Mouse (Mus musculus) gonadal fat pad, adult 2 months (tissue): ENCODE measurements at regions not wholly inside any gene's neighbourhood (a gene's known extent, or its start where the extent isn't known, plus 50 kb on each side); places are given as distances from the start of the nearest gene placed in this dataset.
A peak's percentile ranks its signal among the peaks of the same experiment; 100 is the strongest.
"Not testable (repeated sequence)": the region's sequence is repeated elsewhere in the genome, so short reads cannot be mapped to it uniquely, and the experiment has no call there.

Experiments used
- DNase-seq: peaks from one replicate; pipeline ENCODE4 v3.0.0-alpha.2; 2012; ENCODE audit warnings: low read depth

DNA sequence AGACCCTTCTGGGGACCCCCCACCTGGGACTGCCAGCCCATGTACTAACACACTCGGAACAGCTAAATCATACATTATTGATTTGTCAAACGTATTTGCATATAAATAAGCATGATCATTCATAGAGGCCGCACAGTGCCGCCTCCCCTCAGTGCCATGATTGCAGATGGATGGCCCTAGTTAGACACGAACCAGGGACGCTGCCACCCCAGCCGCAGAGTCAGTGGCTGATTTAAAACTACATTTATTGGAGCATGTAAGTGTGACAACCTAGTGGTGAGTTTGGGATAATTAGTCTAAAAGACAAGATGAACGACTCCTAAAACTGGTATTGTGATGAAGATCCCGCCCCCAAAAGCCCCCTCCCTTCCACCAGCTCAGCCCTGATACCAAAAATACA lies 138.3 kb upstream of the Top1 start:
- DNase-seq: no peak

DNA sequence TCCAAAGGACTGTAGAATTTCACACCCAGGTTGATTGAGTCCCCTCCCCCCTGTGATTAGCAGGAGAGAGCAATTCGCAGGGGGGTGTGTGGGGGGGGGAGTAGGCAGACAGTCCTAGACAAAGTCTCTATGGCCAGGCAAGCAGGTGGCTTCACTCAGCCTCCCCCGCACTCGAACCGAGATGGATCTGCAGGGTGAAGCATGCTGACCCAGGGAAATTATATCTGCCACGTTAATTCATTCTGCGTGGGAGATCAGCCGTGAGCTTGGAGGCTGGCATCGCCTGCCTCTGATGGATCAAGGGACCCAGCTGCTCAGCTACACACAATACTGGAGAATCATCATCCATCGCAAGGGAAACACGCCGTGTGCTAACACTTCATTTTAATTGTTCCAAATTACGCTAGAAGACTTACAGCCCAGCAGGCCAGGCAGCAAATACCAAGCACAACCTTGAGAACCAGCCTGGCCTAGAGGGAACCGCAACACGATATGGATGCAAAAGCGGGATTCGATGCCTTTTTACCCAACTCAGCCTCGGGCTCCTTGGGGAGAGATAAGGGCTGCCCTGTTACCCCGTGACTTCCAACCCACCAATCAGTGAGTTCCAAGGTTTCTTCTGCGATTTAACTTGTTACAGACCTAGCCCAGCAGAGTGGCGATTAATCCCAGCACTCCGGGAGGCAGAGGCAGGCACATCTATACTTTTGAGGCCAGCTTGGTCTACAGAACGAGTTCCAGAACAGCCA lies 137.7 kb upstream of the Top1 start:
- DNase-seq: no peak

DNA sequence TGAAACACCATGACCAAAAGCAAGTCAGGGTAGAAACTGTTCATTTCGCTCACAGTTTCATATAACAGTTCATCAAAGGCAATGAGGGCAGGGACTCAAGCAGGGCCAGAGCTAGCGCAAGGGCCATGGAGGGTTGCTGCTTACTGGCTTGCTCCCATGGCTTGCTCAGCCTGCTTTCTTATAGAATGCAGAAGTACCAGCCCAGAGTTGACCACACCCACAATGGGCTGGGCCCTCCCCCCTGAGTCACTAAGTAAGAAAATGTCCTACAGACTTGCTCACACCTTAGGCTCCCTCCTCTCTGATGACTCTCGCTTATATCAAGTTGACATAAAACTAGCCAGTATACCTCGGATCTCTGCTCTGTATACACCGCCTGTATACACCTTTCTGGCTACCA lies 135.5 kb upstream of the Top1 start:
- no peak for DNase-seq

DNA sequence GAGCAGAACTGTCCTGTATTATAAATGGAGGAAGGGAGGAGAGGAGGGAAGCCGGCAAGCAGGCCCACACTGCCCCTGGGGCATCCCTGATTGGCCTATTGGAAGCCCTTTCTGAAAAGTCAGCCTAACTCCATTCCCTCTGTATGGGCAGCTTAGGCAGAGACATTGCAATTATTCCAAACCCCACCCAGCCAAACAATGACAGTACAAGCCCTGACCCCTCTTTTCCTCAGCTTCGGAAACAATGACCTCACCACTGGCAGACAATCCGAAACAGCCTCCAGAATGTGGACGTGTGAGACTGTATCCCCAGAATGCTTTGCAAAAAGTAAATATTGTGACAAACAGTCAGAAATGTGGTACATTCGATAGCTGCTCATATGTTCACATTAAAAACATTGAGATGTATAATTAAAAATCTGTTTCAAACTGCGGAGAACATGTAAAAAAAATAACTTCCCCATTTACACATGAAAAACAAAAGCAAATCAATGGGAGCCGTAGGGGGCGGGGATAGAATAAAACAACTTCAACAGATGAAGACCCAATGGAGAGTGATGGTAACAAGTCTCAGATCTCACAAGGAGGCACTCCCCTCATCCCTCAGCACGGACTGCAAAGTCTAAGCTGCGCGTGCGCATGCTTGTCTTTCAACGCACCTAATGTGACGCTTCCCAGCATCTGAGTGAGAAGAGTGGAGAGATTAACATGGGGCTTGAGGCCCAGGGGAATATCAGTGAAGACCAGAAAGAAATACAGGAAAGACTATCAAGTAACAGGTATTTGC lies 134.9 kb upstream of the Top1 start:
- DNase-seq: no peak

DNA sequence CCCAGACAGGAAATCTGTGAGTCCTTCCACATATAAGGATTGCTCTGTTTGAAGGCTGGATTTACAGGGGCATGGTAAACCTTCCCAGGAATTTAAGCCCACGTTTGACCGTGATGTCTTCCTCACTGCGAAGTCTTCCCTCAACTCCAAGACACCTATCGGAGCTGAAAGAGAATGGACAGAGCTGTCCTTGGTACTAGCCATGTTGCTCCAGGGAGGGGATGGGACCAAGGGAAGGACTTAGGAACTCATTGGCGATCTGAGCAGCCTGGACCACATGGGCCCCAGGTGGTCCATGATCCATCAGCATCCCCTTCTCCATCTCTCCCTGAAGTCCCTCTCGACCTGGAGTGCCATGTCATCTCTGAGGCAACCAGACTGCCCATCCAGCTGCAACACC lies 130.1 kb upstream of the Top1 start:
- DNase-seq: no peak

DNA sequence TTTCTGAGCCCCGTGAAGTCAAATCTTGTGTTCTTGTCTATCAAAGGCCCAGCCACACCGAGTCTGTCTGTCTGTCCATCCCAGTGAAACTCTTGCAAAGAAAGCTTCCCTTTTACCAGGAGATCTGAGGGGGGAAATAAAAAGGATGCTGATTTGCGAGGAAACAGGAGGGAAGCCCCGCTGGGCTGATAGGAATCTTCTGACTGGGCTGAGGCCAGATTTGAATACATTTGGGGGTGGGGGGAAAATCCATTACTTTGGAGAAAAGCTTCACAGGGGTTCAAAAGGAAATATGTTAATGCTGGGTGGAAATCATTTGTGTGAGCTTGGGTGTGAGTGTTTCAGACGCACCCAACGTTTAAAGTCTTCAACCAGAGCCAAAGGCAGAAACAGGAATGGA lies 129.2 kb upstream of the Top1 start:
- DNase-seq: no peak

DNA sequence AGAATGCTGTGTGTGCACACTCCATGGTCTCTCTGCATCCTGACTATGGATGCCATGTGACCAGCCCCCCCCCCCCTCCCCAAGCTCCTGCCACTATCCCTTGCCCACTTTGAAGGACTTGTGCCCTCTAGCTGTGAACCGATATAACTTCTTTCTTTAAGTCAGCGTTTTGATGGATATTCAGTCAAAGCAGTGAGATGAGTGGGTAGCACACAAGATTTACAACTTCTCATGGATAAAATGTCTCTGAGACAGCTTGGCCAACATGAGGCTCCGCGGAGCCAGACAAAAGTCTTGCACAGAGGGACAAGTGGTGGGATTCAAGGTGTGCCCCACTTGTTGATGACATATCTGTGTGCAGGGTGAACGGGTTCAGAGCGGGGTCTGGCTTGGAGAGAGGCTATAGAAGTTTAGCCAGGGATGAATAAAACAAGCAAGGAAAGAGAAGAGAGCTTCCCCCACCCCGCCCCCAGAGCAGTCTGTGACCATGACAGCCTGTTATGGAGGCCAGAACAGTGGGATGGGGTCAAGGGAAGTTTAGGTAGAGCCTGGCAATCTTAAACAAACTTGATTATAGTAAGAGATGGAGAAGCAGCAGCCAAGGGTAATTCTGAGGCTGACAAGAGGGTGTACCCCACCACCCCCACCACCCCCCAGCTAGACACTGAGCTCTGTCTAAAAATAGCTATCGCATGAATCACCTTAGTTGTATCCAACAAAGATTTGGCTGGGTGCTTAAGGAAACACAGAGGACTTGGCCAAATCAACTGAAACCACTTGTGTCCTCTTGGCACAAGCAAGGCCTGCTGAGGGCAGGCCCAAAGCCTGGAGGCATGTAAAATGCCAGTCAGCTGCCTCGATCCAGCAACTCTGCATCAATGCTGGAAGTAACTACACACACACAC lies 120.1 kb upstream of the Top1 start:
- DNase-seq: peak; percentile 6

DNA sequence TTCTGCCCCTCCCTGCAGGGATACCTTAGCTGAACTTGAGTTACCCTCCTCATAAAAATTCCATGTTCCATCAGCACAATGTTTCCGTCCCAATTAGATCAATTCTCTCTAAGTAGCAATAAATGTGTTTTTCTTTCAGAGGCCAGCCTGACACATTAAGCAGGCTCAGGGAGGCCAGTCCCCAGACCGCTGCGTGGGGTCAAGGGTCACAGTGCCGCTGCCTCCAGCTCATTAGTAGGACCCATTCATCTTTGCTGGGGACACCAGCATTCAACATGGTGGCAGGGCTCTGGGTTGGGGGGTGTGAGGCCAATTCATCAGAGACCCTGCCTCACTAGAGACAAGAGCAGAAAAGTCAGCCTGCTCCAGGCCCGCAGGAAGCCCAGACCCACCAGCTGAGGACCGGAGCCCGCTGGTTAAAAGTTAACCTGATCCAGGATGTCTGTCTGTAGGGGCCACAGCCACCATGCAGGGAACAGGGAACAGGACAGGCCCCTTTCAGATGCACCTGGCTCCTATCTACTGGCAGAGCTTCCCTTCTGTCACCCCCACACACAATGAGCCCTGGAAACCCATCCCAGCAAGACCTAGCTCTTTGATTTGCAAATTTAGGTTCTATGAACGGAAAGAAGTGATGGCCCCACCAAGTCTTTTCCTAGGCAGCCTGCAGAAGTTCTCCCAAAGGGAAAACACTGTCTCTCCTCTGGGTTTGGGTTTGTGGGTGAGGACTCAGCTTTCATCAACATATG lies 119.1 kb upstream of the Top1 start:
- DNase-seq: no peak

DNA sequence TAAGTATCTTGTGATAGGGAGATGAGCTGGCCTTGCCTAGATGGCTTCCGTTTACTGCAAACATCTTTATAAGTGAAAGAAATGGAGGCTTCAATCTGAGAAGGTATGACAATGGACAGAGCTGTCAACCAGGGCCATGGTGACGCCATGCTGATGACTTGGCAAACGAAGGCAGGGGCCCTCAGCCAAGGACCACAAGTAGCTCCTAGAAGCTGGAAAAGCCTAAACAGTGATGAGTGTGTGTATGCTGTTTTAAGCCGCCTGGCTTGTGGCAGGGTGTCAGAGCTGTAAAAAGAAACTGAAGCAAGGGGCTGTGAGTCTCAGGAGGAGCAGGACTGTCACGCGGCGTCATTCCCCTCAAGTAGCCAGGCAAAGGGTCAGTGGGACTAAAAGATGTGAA lies 116.4 kb upstream of the Top1 start:
- no peak for DNase-seq

DNA sequence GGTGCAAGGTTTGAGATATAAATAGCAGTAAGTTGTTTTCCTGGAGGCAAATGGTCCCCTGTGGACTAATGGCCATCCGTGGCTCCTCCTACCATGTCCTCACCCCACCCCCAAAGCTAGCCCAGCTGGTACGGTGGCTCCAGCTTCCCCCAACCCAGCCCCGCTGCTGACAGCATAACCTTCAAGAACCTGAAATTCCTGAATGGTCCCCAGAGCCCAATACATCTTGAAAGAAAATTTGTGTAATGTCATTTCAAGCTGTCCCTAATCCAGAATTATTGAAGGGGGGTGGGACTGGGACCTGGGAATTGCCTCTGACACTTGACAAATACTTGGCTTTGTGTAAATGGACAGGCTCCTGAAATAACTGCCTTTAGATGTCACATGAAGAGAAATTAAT lies 115.3 kb upstream of the Top1 start:
- DNase-seq: no peak

DNA sequence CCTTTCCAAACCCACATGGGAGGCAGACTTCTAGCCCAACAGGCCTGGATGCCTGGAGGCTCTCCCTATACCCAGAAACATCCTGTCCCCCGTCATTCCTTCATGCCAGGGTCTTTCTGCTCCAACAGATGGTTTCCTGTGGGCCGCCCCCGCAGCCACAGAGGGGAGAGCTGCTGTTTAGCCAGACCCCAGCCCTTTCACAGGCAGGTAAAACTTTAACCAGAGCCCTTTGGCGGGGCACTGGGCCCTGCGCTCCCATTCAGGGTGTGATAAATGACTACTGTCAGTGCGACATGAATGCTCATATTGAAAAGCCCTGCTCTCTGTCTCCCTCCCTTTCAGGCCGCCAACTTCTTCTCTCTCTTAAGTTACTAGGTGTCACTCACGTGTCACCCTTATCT lies 108.4 kb upstream of the Top1 start:
- no peak for DNase-seq

DNA sequence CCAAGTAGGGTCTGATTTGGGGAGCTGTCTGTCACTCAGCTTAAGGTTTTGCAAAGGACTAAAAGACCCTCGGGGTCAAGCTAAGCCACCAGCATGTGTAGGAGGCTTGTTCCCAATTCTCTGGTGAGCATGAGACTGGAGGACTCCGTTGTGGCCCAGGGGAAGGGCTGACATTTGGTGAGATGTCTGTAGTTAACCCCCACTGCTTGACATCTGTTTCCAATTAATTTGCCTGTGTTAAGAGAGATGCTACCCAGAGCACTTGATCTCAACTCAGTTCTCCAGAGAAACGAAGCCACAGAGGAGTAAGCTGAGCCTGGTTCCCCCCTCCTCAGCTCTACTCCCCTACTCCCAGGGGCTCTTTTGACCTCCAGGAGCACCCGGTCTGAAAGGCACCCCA lies 100.2 kb upstream of the Top1 start:
- DNase-seq: no peak

DNA sequence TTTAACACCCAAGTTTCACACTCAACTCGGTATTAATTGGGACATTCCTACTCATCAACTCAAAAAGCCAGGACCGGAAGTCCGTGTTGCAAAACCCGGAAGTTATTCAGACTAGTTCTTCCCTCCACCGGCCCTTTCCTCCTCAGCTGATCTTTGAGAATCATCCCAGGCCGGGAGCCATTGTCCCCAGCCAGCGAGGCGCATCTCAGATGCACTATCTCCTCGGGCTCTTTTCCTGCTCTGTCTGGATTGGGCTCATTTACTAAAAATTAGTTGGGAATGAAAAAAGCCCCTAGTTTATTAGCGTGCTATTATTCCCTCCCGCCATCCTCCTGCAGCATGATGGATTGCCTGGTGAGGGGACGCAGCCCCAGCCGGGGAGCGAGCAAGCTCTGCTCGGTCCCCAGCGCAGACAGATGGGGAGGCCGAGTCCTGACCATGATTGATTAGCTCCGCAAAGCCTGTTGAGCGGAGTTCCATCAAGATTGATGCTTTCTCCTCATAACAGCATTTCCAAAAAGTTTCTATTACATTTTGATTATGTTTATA lies 93.5 kb upstream of the Top1 start:
- no peak for DNase-seq

DNA sequence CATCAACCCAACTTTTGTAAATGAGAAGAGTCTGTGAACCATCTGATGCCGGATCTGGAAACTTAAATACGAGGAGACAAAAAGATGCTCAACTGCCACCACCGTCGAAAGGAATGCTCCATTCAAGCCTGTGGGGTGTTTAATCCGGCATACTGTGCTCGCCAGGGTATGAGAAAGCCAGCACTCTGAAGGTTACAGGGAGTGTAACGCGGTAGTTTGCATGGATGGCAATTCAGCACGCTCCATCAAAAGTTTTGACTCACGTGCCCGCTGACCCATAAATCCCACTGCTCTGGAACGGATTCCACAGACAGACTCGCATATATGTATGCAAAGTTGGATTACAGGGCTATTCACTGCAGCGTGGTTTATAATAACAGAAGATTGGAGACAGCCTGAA lies 84.0 kb upstream of the Top1 start:
- no peak for DNase-seq

DNA sequence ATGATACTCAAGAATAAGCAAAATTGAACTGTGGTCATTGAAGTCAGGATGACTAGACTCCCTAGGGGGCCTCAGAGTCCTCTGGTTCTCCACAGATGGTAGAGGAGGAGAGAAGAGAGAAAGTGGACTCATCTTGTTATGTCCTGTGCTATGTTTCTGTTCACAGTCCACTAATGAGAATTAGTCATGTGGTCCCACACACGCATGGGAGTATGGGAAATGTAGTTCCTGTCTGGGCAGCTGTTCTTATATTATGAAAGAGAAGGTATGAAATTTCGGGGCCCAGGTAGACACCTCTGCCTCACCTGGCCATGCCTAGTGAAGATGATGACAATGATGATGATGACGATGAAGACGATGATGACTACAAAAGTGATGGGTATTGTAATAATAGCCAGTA lies 77.9 kb upstream of the Top1 start:
- no peak for DNase-seq

DNA sequence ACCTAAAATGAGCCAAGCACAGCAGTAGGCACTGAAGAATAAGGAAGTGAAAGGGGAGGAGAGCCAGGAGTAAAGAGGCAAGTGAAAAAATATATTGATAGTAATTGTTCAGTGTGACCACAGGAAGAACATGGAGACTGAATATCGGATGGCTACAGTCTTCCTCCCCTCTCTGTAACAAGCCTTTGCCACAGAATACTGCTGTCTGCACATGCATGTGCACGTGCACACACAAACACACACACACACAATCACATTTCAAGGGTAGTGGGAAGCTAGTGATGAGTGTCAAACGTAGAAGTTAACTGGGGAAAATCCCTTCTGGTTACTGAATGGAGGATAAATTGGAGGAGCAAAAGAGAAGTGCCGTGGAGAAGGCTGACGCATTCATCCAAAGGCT lies 76.2 kb upstream of the Top1 start:
- no peak for DNase-seq

DNA sequence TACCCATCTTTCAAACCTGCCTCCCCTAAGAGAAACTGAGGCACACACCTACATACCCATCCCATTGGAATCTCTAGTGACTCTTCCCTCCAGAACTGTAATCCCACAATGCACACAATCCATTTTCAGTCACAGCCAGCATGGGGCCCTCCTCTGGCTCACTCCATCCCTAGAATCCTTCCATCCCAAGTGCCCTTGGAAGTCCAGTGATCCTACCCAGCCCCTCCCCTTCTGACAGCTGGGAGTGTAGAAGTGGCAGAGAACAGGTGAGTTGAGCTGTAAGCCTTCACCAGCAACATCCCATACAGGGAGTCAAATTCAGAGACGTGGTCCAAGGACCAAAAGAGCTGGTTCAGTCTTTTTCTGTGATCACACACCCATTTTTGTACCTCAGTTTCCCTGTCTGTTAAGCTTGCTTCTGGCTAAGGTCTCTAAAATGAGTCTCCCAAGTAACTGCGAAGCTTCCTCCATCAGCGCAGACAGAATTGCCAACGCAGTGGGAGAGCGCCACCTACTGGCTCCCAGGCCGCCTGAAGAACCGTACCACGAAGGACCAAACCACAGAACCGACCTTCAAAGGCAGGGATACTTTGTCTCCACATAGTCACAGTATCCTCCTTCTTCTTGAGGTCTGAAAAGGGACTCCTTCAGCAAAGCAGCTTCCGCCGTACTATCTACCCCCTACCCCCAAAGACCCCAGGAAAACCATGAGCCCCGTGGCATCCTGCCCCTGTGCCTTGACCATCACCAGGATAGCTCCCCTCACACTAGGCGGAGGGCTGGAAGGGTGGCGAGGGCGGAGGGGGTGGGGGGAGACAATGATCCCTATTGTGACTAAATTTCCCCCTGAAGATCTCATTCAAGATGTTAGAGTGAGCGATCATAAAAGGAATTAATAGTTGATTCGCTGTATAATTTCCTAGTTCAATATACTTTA lies 67.0 kb upstream of the Top1 start:
- no peak for DNase-seq

DNA sequence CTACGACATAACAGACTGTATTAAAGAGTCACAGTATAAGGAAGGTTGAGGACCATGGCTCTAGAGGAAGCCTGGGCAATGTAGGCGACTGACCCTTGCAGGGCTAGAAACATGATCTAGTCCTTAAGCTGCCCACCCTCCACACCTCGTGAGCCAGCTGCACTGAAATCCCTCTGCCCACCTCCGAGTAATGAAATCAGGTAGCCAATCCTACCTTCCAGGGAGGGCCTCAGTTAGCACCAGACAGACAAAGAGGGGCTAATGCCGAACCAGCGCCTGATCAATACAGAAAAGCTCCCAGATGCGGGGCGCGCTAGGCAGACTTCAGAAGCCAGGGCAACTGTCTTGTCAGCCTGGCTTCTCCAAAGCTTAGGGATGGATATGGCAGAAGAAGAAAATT lies 65.4 kb upstream of the Top1 start:
- no peak for DNase-seq

DNA sequence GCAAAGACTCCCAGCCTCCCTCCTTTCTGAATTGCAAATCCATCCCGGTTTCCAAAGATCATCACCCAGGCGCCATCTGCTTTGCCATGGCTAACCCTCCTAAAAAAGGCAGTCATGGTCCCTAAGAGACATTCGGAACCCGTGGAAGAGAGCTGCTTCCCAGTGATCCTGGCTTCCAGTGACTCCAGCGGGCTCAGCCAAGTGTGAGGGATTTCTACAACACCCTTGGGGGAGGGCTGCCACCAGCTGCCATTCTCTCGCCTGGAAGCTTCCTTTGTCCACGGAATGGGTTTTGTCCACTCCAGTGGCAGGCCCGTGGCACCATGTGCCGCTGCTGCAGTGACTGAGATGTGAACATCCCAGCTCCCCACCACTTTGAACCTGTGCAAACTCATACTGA lies 64.7 kb upstream of the Top1 start:
- DNase-seq: no peak

DNA sequence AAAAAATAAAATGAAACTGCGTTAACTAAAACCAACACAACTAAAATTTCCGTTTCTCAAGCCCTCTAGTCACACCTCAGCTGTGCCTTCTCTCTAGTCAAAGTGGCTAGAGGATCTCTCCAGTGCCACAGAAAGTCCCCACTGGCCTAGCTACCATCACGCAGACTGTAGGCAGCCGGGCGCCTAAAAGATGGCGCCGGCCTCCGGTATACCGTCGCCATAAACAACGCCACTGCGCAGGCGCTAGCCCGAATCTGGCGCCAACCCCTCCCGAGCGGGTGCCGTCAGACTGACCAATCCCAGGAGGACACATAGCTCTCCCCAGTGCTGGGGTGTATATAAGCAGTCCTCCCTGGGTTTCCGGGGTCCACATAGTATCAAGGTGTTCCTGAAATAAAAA lies 62.7 kb upstream of the Top1 start:
- not testable (repeated sequence) for DNase-seq
